Mouse (Mus musculus) kidney, adult 9 months (tissue): ENCODE data around the gene Fkbp9.
"Not testable (repeated sequence)": the region's sequence is repeated elsewhere in the genome, so short reads cannot be mapped to it uniquely, and the experiment has no call there.

Experiments
- DNase-seq: peaks from one replicate; pipeline ENCODE4 v3.0.0; 2022

Fkbp9 gene

GRCm38 (mm10) chr6:56843229-56843628, 11.4 kb downstream of the Fkbp9 start:
- no peak for DNase-seq

- no peak for DNase-seq
These were observed 12.5 kb downstream of the Fkbp9 start for GRCm38 (mm10) chr6:56844365-56844764.

GRCm38 (mm10) chr6:56848974-56849373, 17.1 kb downstream of the Fkbp9 start:
- DNase-seq, result no peak

- DNase-seq, result no peak
These were observed 18.5 kb downstream of the Fkbp9 start for GRCm38 (mm10) chr6:56850315-56850714.

- no peak for DNase-seq
These were observed 22.9 kb downstream of the Fkbp9 start for GRCm38 (mm10) chr6:56854803-56855202.

GRCm38 (mm10) chr6:56856748-56857147, 24.9 kb downstream of the Fkbp9 start:
- no peak for DNase-seq

- DNase-seq, result no peak
These were observed 28.5 kb downstream of the Fkbp9 start for GRCm38 (mm10) chr6:56860205-56860848.

GRCm38 (mm10) chr6:56866899-56867298, 35.0 kb downstream of the Fkbp9 start:
- not testable (repeated sequence) for DNase-seq

- DNase-seq, result no peak
These were observed 36.7 kb downstream of the Fkbp9 start for GRCm38 (mm10) chr6:56868565-56868964.

GRCm38 (mm10) chr6:56870027-56870426, 38.2 kb downstream of the Fkbp9 start:
- no peak for DNase-seq

- DNase-seq, result no peak
These were observed 45.0 kb downstream of the Fkbp9 start for GRCm38 (mm10) chr6:56876870-56877269.

- DNase-seq, result no peak
These were observed 46.1 kb downstream of the Fkbp9 start for GRCm38 (mm10) chr6:56877985-56878384.

- no peak for DNase-seq
These were observed 47.6 kb downstream of the Fkbp9 start for GRCm38 (mm10) chr6:56879352-56879955.

GRCm38 (mm10) chr6:56888561-56888960, 56.7 kb downstream of the Fkbp9 start:
- no peak for DNase-seq

GRCm38 (mm10) chr6:56890762-56891161, 58.9 kb downstream of the Fkbp9 start:
- DNase-seq, result no peak

GRCm38 (mm10) chr6:56899601-56900000, 67.7 kb downstream of the Fkbp9 start:
- DNase-seq, result no peak

- DNase-seq, result no peak
These were observed 69.5 kb downstream of the Fkbp9 start for GRCm38 (mm10) chr6:56901336-56901735.

- DNase-seq, result peak; percentile 78
These were observed 70.0 kb downstream of the Fkbp9 start for GRCm38 (mm10) chr6:56901824-56902386.

- DNase-seq, result no peak
These were observed 71.0 kb downstream of the Fkbp9 start for GRCm38 (mm10) chr6:56902606-56903520.

- peak; percentile 31 for DNase-seq
These were observed 72.0 kb downstream of the Fkbp9 start for GRCm38 (mm10) chr6:56903831-56904230.

- no peak for DNase-seq
These were observed 72.5 kb downstream of the Fkbp9 start for GRCm38 (mm10) chr6:56904330-56904729.

GRCm38 (mm10) chr6:56904982-56905381, 73.1 kb downstream of the Fkbp9 start:
- DNase-seq, result no peak

- DNase-seq, result no peak
These were observed 73.6 kb downstream of the Fkbp9 start for GRCm38 (mm10) chr6:56905486-56905885.
